Mouse (Mus musculus): ENCODE data around the gene Mmp7.

- TF ChIP-seq CTCF (IDR thresholded peaks at IDR 0.05) (no peak), EP300 (IDR thresholded peaks at IDR 0.05) (no peak)
These were observed 57.0 kb downstream of the Mmp7 start for GRCm38 (mm10) chr9:7748881-7749280.

All from lung, postnatal 0 days (tissue).